Mouse (Mus musculus) testis, postnatal 10 days (tissue): ENCODE measurements around the gene Cldn34b2.
"Not testable (repeated sequence)": the region's sequence is repeated elsewhere in the genome, so short reads cannot be mapped to it uniquely, and the experiment has no call there.

Experiments used
- DNase-seq: peaks from one replicate; pipeline ENCODE4 v3.0.0; 2021; ENCODE audit warnings: low spot score

Gene Cldn34b2

DNA sequence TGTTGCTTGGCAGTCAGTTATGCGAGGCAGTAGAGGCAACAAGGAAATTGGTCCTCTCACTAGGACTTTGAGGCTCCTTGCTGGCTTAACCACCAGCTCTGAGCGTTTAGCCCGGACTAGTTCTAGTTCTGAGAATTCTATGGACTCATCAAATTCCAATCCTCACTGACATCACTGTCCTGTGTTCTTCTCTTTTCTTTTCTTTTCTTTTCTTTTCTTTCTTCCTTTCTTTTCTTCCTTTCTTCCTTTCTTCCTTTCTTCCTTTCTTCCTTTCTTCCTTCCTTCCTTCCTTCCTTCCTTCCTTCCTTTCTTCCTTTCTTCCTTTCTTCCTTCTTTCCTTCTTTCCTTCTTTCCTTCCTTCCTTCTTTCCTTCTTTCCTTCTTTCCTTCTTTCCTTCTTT lies at the start of gene Cldn34b2:
TSS of gene Cldn34b2 (minus strand) at position 101 of the 400 bp plus-strand sequence.
- not testable (repeated sequence) for DNase-seq

GRCm38 (mm10) chrX:155177640-155178039 lies 49.4 kb upstream of the Cldn34b2 start:
- no peak for DNase-seq

DNA sequence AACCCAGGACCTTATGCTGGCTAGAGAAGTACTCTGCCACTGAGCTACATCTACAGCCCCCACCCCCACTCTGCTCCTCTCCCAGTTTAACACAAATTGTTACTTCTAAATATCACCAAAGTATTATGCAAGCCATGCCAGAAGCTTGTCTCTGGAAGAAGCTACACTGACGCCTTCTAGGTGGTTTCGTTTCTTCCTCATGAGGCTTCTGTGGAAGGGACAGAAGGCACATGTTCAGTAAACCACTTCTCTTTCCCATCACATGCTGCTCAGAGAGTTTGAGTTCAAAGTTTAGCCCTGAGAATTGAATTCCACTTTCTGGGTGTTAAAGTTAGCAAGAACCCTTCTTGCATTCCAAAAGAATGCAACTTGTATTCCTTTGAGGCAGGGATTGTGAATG lies 49.0 kb upstream of the Cldn34b2 start:
- DNase-seq, result no peak

- no peak for DNase-seq
Observed at GRCm38 (mm10) chrX:155175568-155175967, 47.4 kb upstream of the Cldn34b2 start.

- no peak for DNase-seq
Observed at GRCm38 (mm10) chrX:155172310-155172709, 44.1 kb upstream of the Cldn34b2 start.

DNA sequence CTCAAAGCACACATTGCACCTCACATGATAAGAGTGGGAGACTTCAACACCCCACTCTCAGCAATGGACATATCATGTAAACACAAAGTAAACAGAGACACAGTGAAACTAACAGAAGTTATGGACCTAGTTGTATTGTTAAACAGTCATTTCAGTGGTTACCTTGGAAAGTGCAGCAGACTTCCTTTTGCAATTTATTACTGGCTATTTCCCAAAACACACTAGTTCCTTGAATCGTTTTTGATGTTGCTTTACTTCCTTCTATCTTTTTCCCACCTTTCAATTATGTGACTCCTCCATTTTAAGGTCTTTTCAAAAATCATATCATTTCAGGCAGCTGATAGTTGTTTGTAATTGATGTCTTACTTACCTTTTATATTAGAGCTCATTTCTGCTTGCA lies 43.5 kb upstream of the Cldn34b2 start:
- DNase-seq, result no peak

DNA sequence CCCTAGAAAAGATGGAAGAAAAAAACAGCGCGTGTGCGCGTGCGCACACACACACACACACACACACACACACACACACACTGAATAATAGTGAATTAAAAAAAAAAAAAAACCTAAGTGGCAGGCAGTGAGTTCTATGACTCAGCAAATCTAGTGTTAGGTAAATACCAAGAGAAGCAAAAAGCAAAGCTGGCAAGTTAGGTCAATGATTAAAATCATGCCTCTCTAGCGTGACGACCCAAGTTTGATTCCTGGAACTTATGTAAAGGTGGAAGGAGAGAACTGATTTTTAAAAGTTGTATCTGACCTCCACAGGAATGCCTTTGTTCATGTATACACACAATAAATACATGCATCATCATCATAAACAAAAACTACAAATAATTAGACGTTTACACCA lies 41.7 kb upstream of the Cldn34b2 start:
- DNase-seq, result no peak

DNA sequence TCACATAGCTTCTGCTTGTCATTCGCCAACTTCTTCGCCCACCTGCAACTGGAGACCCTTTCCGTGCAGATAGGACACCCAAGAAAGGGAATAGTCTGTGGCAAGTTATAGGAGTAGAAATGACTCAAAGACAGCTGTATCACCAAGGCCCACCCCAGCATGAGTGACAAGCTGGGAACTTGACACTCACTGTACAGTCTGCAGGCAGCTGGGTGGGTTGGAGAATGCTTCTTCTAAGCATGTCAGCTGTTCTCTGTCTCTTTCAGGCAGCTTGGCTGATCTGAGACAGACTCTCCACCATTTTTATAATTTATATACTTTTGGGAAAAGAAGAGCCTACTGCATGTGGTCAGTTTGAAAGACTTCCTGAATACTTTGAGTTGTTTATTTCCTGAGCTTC lies 39.5 kb upstream of the Cldn34b2 start:
- no peak for DNase-seq

DNA sequence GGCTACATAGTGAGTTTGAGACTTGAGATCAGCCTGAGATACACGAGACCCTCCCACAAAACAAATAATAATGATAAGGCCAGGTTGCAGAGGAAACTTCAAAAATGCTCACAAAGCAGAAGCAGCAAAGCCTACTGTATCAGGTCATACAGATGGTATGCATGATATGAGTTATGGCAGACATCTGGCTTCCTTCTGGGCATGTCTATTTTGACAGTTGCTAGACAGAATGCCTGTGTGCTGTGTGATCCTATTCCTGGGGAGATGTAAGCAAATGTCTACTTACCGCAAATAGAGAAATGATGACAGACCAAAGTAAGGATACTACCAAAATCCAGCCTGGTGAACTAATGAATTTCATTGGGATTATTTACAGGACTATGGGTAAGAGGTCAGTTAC lies 38.1 kb upstream of the Cldn34b2 start:
- DNase-seq, result no peak

DNA sequence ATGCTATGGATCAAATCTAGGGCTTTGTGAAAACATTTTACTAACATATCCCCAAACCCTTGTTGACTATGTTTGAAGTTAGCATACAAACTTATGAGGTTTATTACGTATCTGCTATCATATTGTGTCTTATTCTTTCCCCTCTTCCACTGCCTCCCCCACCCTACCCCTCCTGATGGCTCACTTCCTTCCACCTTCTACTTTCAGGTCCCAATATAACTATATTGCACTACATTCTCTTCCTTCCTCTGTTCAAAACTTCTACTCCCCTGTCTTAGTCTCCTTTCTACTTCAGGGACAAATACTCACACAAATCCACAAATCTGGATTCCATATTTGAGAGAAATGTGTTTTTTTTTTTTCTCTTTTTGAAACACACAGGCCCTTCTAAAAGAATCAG lies 35.3 kb upstream of the Cldn34b2 start:
- DNase-seq, result no peak

GRCm38 (mm10) chrX:155151868-155152267 lies 23.7 kb upstream of the Cldn34b2 start:
- DNase-seq, result no peak

- peak; percentile 66 for DNase-seq
Observed at GRCm38 (mm10) chrX:155144718-155145117, 16.5 kb upstream of the Cldn34b2 start.

GRCm38 (mm10) chrX:155098024-155098423 lies 30.2 kb downstream of the Cldn34b2 start:
- no peak for DNase-seq

DNA sequence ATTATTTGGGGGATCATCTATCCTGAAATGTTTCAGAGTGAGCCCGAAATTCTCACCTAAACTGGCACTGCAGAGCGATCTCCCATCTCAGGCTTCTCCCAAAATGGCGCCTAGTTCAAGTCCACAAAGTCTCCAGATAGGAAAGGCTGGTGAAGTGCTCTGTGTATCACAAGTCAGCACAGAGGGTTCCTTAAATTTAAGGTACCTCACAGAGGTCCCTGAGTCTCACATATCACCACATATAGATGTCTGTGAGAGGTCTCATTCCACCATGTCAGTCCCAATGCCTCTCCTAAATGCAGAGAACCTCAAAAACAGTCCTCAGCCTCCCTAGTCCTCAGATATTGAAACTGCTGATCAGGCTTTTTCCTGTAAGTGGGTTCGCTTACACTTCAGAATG lies 34.6 kb downstream of the Cldn34b2 start, which contains the start of gene Magea2:
TSS of gene Magea2 (minus strand) at position 101 of the 400 bp plus-strand sequence.
- not testable (repeated sequence) for DNase-seq

DNA sequence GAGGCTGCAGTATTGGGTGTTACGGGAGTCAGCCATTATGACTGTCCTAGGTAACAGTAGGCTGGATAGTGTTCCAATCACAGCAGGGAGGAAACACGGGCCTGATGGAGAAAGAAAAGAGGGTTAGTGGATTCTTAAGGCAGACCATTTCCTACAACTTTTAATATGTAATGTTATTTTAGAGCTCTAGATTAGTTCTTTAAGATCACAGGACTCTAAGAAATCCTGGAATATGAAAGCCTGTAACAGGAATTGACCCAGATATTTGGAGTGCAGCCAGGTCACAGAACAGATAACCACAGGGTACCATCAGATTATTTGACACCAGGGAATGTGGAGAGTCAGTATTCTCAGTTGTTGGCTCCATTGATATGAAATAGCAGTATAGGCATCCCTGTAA lies 38.5 kb downstream of the Cldn34b2 start, which contains the start of gene Magea1:
TSS of gene Magea1 (minus strand) at position 101 of the 400 bp plus-strand sequence.
- not testable (repeated sequence) for DNase-seq
